In the genomic region with DNA sequence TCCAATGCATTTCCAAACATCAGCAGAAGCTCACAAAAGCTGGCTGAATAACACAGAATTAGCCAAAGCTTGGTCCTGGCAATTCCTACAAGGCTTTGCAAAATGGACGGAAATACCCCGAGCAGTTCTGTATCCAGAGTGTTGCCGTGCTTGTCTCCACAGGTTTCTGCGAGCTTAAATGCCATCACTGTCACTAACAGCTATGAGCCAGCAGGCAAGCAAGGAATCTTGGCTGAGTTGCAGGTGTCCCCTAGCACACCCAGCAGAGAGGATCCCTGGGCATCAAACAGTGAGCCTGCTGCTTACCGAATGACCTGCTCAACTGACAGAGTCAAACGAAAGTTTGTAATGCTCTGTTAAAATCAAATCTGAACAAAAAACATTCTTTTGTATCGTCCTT, we compare ENCODE assay signal across 14 mouse cellular contexts.
A peak's percentile ranks its signal among the peaks of the same experiment; 100 is the strongest.
DNase-seq lines count a peak whose midpoint lies in the region; ATAC-seq lines count a peak whose summit lies in the region.
"Had no signal": no experiment of that assay in that cellular context is flagged by ENCODE, and none has a peak within 500 bp of the region (broad histone marks: within the 10 kb centered on the region; RNA-seq: fewer than 3 reads in every experiment).

No protein-coding gene starts in this region.

- 19% methylated on average over 7 of the region's 7 CpGs for WGBS in hindbrain, embryonic 16.5 days
- WGBS in hindbrain, embryonic 10.5 days: 46% methylated on average over 7 of the region's 7 CpGs

- intact Hi-C loops in left cerebral cortex, postnatal 4 days (cut with DNase I): no loop called here

- no peak overlapping the region for H3K27ac ChIP-seq in hindbrain, embryonic 16.5 days (ENCODE audit: low read depth, low read length)
- no peak overlapping the region for H3K27ac ChIP-seq in hindbrain, embryonic 10.5 days
- H3K27ac ChIP-seq: forebrain, embryonic 13.5 days; intestine, embryonic 15.5 days; liver, embryonic 12.5 days had no signal

- peak; percentile 30 to 54 for DNase-seq in cerebellum, postnatal 25 days
- DNase-seq in cerebellum, postnatal 4 days (ENCODE audit: low spot score in 2 of 2): no peak
- no peak for DNase-seq in hindbrain, embryonic 10.5 days (ENCODE audit: low spot score)
- DNase-seq in right cerebral cortex, postnatal 10 days (ENCODE audit: low spot score in 2 of 2): peak; percentile 34 to 44
- no peak for DNase-seq in right cerebral cortex, postnatal 14 days
- DNase-seq in left cerebral cortex, postnatal 4 days: peak; percentile 4
- DNase-seq: gastrocnemius, postnatal 36 days; heart, postnatal 36 days had no signal

- H3K4me2 ChIP-seq in hindbrain, embryonic 16.5 days (ENCODE audit: low read length): peak overlapping the region; percentile 13; the same call in 1 of the 2 replicates
- H3K4me2 ChIP-seq: forebrain, embryonic 13.5 days; heart, embryonic 11.5 days; intestine, embryonic 15.5 days; liver, embryonic 12.5 days had no signal

- H3K4me1 ChIP-seq in hindbrain, embryonic 16.5 days (ENCODE audit: control insufficient read depth, insufficient read depth, low read depth, low read length): peaks cover 10% of the 10 kb centered on the region
- peaks cover 22% of the 10 kb centered on the region for H3K4me1 ChIP-seq in hindbrain, embryonic 10.5 days (replicated peaks)
- H3K4me1 ChIP-seq: forebrain, embryonic 13.5 days; intestine, embryonic 15.5 days; liver, embryonic 12.5 days had no signal

- H3K36me3 ChIP-seq in hindbrain, embryonic 16.5 days (ENCODE audit: control insufficient read depth, insufficient read depth, low read length): no peaks in the 10 kb centered on the region
- no peaks in the 10 kb centered on the region for H3K36me3 ChIP-seq in hindbrain, embryonic 10.5 days
- H3K36me3 ChIP-seq: intestine, embryonic 15.5 days; liver, embryonic 12.5 days had no signal

- H3K9me3 ChIP-seq in hindbrain, embryonic 16.5 days (ENCODE audit: control insufficient read depth, low read length): no peaks in the 10 kb centered on the region
- no peaks in the 10 kb centered on the region for H3K9me3 ChIP-seq in hindbrain, embryonic 10.5 days
- H3K9me3 ChIP-seq: forebrain, embryonic 13.5 days; intestine, embryonic 15.5 days; liver, embryonic 12.5 days had no signal

- no peak overlapping the region for H3K9ac ChIP-seq in hindbrain, embryonic 16.5 days (ENCODE audit: low read depth, low read length)
- H3K9ac ChIP-seq: forebrain, embryonic 13.5 days; intestine, embryonic 15.5 days; liver, embryonic 12.5 days had no signal

- H3K27me3 ChIP-seq in hindbrain, embryonic 16.5 days (replicated peaks; ENCODE audit: control insufficient read depth, insufficient read depth, low read length): no peaks in the 10 kb centered on the region
- H3K27me3 ChIP-seq in hindbrain, embryonic 10.5 days (ENCODE audit: insufficient read depth, poor library complexity, severe bottlenecking): no peaks in the 10 kb centered on the region
- H3K27me3 ChIP-seq: forebrain, embryonic 13.5 days; intestine, embryonic 15.5 days; liver, embryonic 12.5 days had no signal

- no peak overlapping the region for H3K4me3 ChIP-seq in hindbrain, embryonic 16.5 days (ENCODE audit: low read length)
- H3K4me3 ChIP-seq in hindbrain, embryonic 10.5 days: no peak overlapping the region
- H3K4me3 ChIP-seq: forebrain, embryonic 13.5 days; intestine, embryonic 15.5 days; liver, embryonic 12.5 days had no signal

- no peak for ATAC-seq in hindbrain, embryonic 16.5 days
- ATAC-seq in monocyte, adult 5-6 weeks (replicated peaks; ENCODE audit: insufficient number of reproducible peaks, low FRiP score, low TSS enrichment, poor library complexity, severe bottlenecking): no peak
- ATAC-seq: forebrain, embryonic 13.5 days; intestine, embryonic 15.5 days; liver, embryonic 12.5 days had no signal

Comparison
In these comparisons a context has a peak if more than half of its experiments do, and no peak if none do; other contexts are left out.
1. DNase-seq: peak in cerebellum, postnatal 25 days (2 of 2), right cerebral cortex, postnatal 10 days (2 of 2) and left cerebral cortex, postnatal 4 days (single experiment); none in cerebellum, postnatal 4 days (0 of 2), hindbrain, embryonic 10.5 days (single experiment) and right cerebral cortex, postnatal 14 days (single experiment).